Mouse (Mus musculus) layer of hippocampus, adult 9-11 months (tissue): ENCODE data around the gene Gpx8.
"Not testable (repeated sequence)": the region's sequence is repeated elsewhere in the genome, so short reads cannot be mapped to it uniquely, and the experiment has no call there.

Source experiments
- DNase-seq: peaks from one replicate; pipeline ENCODE4 v3.0.0; 2022

Gpx8 gene

GRCm38 (mm10) chr13:113022467-113022866 is 23.7 kb downstream of the Gpx8 start:
- no peak for DNase-seq

- DNase-seq = no peak
Measured at GRCm38 (mm10) chr13:113021521-113021920, 24.7 kb downstream of the Gpx8 start.

GRCm38 (mm10) chr13:113013174-113013953 is 32.8 kb downstream of the Gpx8 start:
- DNase-seq = not testable (repeated sequence)

GRCm38 (mm10) chr13:113012683-113013082 is 33.5 kb downstream of the Gpx8 start:
- no peak for DNase-seq

GRCm38 (mm10) chr13:113000576-113001318 is 45.5 kb downstream of the Gpx8 start:
- no peak for DNase-seq

GRCm38 (mm10) chr13:113000090-113000489 is 46.1 kb downstream of the Gpx8 start:
- no peak for DNase-seq

- peak; percentile 46 for DNase-seq
Measured at GRCm38 (mm10) chr13:112998427-112999201, 47.6 kb downstream of the Gpx8 start.

GRCm38 (mm10) chr13:112997369-112997768 is 48.8 kb downstream of the Gpx8 start:
- no peak for DNase-seq

GRCm38 (mm10) chr13:112996407-112996806 is 49.8 kb downstream of the Gpx8 start:
- no peak for DNase-seq

- DNase-seq = peak; percentile 45
Measured at GRCm38 (mm10) chr13:112994191-112994590, 52.0 kb downstream of the Gpx8 start.

- no peak for DNase-seq
Measured at GRCm38 (mm10) chr13:112993531-112994152, 52.6 kb downstream of the Gpx8 start, which contains the start of gene Mcidas. TSS of gene Mcidas (plus strand) at chr13:112993845.
